Mouse (Mus musculus): ENCODE measurements at regions not wholly inside any gene's neighbourhood (a gene's known extent, or its start where the extent isn't known, plus 50 kb on each side); places are given as distances from the start of the nearest gene placed in this dataset.

- TF ChIP-seq CTCF (IDR thresholded peaks at IDR 0.05; ENCODE audit: borderline replicate concordance, insufficient read depth, low read length), result no peak
- no peak for TF ChIP-seq POLR2A (IDR thresholded peaks at IDR 0.05; ENCODE audit: low read depth, low read length)
These were observed 159.3 kb upstream of the Mast4 start for GRCm38 (mm10) chr13:103493567-103493966.

Measured in embryonic fibroblast, embryonic 13.5 days (primary cell).